Mouse (Mus musculus): ENCODE data around the gene Mst1. TPM values are rescaled to one million over a fixed set of nuclear protein-coding genes. Genes with fewer than 3 reads are reported as not detected.

Gene Mst1
- polyA plus RNA-seq, 1 experiment from 2014 or later = 0.31 TPM

GRCm38 (mm10) chr9:108049016-108049455 is 31.2 kb upstream of the Mst1 start, which contains the start of gene Gmppb:
Gene Gmppb (plus strand): TSS chr9:108049242.
- H3K27ac ChIP-seq (replicated peaks; ENCODE audit: low read depth, low read length) = no peak within 1 kb of the TSS; the same call in 1 of the 2 replicates
- H3K27me3 ChIP-seq (ENCODE audit: control insufficient read depth, insufficient read depth, low read length) = no peaks in the 10 kb centered on the region
- peaks cover 9% of the 10 kb centered on the region for H3K36me3 ChIP-seq (replicated peaks; ENCODE audit: control insufficient read depth, insufficient read depth, low read depth, low read length)
- peak within 1 kb of the TSS; percentile 78 for H3K9ac ChIP-seq (replicated peaks; ENCODE audit: low read length)
- ATAC-seq (replicated peaks; ENCODE audit: insufficient number of reproducible peaks, low FRiP score, low TSS enrichment, low read depth) (peak; percentile 91), DNase-seq (ENCODE audit: low spot score) (peak; percentile 98)
- no peaks in the 10 kb centered on the region for H3K4me1 ChIP-seq (ENCODE audit: control insufficient read depth, insufficient read depth, low read length)
- peak within 1 kb of the TSS; percentile 89 for H3K4me2 ChIP-seq (ENCODE audit: low read depth, low read length)
- under 1% methylated on average over 39 of the region's 39 CpGs for WGBS
- no peaks in the 10 kb centered on the region for H3K9me3 ChIP-seq (replicated peaks; ENCODE audit: control insufficient read depth, low read length)
- peak within 1 kb of the TSS; percentile 72 for H3K4me3 ChIP-seq (ENCODE audit: low read depth, low read length)

- peaks cover 9% of the 10 kb centered on the region for H3K36me3 ChIP-seq (replicated peaks; ENCODE audit: control insufficient read depth, insufficient read depth, low read depth, low read length)
- no peak overlapping the region for H3K27ac ChIP-seq (replicated peaks; ENCODE audit: low read depth, low read length)
- H3K4me2 ChIP-seq (ENCODE audit: low read depth, low read length) = peak overlapping the region; percentile 89
- ATAC-seq (replicated peaks; ENCODE audit: insufficient number of reproducible peaks, low FRiP score, low TSS enrichment, low read depth) = peak; percentile 3; the same call in 1 of the 2 replicates
- peak overlapping the region; percentile 72 for H3K4me3 ChIP-seq (ENCODE audit: low read depth, low read length)
- H3K4me1 ChIP-seq (ENCODE audit: control insufficient read depth, insufficient read depth, low read length) = no peaks in the 10 kb centered on the region
- H3K9ac ChIP-seq (replicated peaks; ENCODE audit: low read length) = peak overlapping the region; percentile 78
- WGBS = 43% methylated on average over 15 of the region's 15 CpGs
- H3K27me3 ChIP-seq (ENCODE audit: control insufficient read depth, insufficient read depth, low read length) = no peaks in the 10 kb centered on the region
- DNase-seq (ENCODE audit: low spot score) = peak; percentile 17
- H3K9me3 ChIP-seq (replicated peaks; ENCODE audit: control insufficient read depth, low read length) = no peaks in the 10 kb centered on the region
Measured at GRCm38 (mm10) chr9:108049561-108050251, 30.5 kb upstream of the Mst1 start.

GRCm38 (mm10) chr9:108051184-108051930 is 28.9 kb upstream of the Mst1 start:
- Histone ChIP-seq H3K36me3 (replicated peaks; ENCODE audit: control insufficient read depth, insufficient read depth, low read depth, low read length) (peaks cover 4% of the 10 kb centered on the region), H3K4me3 (ENCODE audit: low read depth, low read length) (no peak overlapping the region), H3K4me1 (ENCODE audit: control insufficient read depth, insufficient read depth, low read length) (no peaks in the 10 kb centered on the region), H3K27me3 (ENCODE audit: control insufficient read depth, insufficient read depth, low read length) (no peaks in the 10 kb centered on the region), H3K9ac (replicated peaks; ENCODE audit: low read length) (no peak overlapping the region), H3K9me3 (replicated peaks; ENCODE audit: control insufficient read depth, low read length) (no peaks in the 10 kb centered on the region), H3K4me2 (ENCODE audit: low read depth, low read length) (no peak overlapping the region), H3K27ac (replicated peaks; ENCODE audit: low read depth, low read length) (no peak overlapping the region)
- no peak for DNase-seq (ENCODE audit: low spot score)
- WGBS = 92% methylated on average over 15 of the region's 15 CpGs
- ATAC-seq (replicated peaks; ENCODE audit: insufficient number of reproducible peaks, low FRiP score, low TSS enrichment, low read depth) = no peak

- Histone ChIP-seq H3K27ac (replicated peaks; ENCODE audit: low read depth, low read length) (no peak overlapping the region), H3K36me3 (replicated peaks; ENCODE audit: control insufficient read depth, insufficient read depth, low read depth, low read length) (no peaks in the 10 kb centered on the region; the same call in none of the 2 replicates), H3K9ac (replicated peaks; ENCODE audit: low read length) (no peak overlapping the region), H3K4me1 (ENCODE audit: control insufficient read depth, insufficient read depth, low read length) (no peaks in the 10 kb centered on the region), H3K4me2 (ENCODE audit: low read depth, low read length) (no peak overlapping the region), H3K9me3 (replicated peaks; ENCODE audit: control insufficient read depth, low read length) (no peaks in the 10 kb centered on the region), H3K4me3 (ENCODE audit: low read depth, low read length) (no peak overlapping the region), H3K27me3 (ENCODE audit: control insufficient read depth, insufficient read depth, low read length) (no peaks in the 10 kb centered on the region)
- 87% methylated on average over 4 of the region's 4 CpGs for WGBS
- DNase-seq (ENCODE audit: low spot score) = no peak
- ATAC-seq (replicated peaks; ENCODE audit: insufficient number of reproducible peaks, low FRiP score, low TSS enrichment, low read depth) = no peak
Measured at GRCm38 (mm10) chr9:108051931-108052220, 28.4 kb upstream of the Mst1 start.

- H3K4me2 ChIP-seq (ENCODE audit: low read depth, low read length) = no peak overlapping the region; the same call in 1 of the 2 replicates
- no peaks in the 10 kb centered on the region for H3K4me1 ChIP-seq (ENCODE audit: control insufficient read depth, insufficient read depth, low read length)
- H3K9ac ChIP-seq (replicated peaks; ENCODE audit: low read length) = no peak overlapping the region; the same call in 1 of the 2 replicates
- H3K9me3 ChIP-seq (replicated peaks; ENCODE audit: control insufficient read depth, low read length) = no peaks in the 10 kb centered on the region
- no peak overlapping the region for H3K4me3 ChIP-seq (ENCODE audit: low read depth, low read length)
- H3K27ac ChIP-seq (replicated peaks; ENCODE audit: low read depth, low read length) = no peak overlapping the region
- no peaks in the 10 kb centered on the region for H3K27me3 ChIP-seq (ENCODE audit: control insufficient read depth, insufficient read depth, low read length)
- H3K36me3 ChIP-seq (replicated peaks; ENCODE audit: control insufficient read depth, insufficient read depth, low read depth, low read length) = no peaks in the 10 kb centered on the region; the same call in 1 of the 2 replicates
- 70% methylated on average over 7 of the region's 7 CpGs for WGBS
- ATAC-seq (replicated peaks; ENCODE audit: insufficient number of reproducible peaks, low FRiP score, low TSS enrichment, low read depth) (no peak), DNase-seq (ENCODE audit: low spot score) (no peak)
Measured at GRCm38 (mm10) chr9:108052411-108052810, 27.8 kb upstream of the Mst1 start.

- Histone ChIP-seq H3K4me2 (ENCODE audit: low read depth, low read length) (no peak within 1 kb of the TSS; the same call in 1 of the 2 replicates), H3K9me3 (replicated peaks; ENCODE audit: control insufficient read depth, low read length) (no peaks in the 10 kb centered on the region), H3K27ac (replicated peaks; ENCODE audit: low read depth, low read length) (no peak within 1 kb of the TSS), H3K9ac (replicated peaks; ENCODE audit: low read length) (no peak within 1 kb of the TSS; the same call in 1 of the 2 replicates), H3K4me3 (ENCODE audit: low read depth, low read length) (no peak within 1 kb of the TSS), H3K4me1 (ENCODE audit: control insufficient read depth, insufficient read depth, low read length) (no peaks in the 10 kb centered on the region), H3K27me3 (ENCODE audit: control insufficient read depth, insufficient read depth, low read length) (no peaks in the 10 kb centered on the region), H3K36me3 (replicated peaks; ENCODE audit: control insufficient read depth, insufficient read depth, low read depth, low read length) (no peaks in the 10 kb centered on the region; the same call in 1 of the 2 replicates)
- 56% methylated on average over 20 of the region's 20 CpGs for WGBS
- ATAC-seq (replicated peaks; ENCODE audit: insufficient number of reproducible peaks, low FRiP score, low TSS enrichment, low read depth) = peak; percentile 16; the same call in 1 of the 2 replicates
- DNase-seq (ENCODE audit: low spot score) = peak; percentile 98
Measured at GRCm38 (mm10) chr9:108052885-108053664, 27.2 kb upstream of the Mst1 start, which contains the start of gene Amigo3. Gene Amigo3 (plus strand): TSS chr9:108053159.

GRCm38 (mm10) chr9:108053665-108054225 is 26.5 kb upstream of the Mst1 start:
- ATAC-seq (replicated peaks; ENCODE audit: insufficient number of reproducible peaks, low FRiP score, low TSS enrichment, low read depth) = no peak
- Histone ChIP-seq H3K4me2 (ENCODE audit: low read depth, low read length) (no peak overlapping the region), H3K9ac (replicated peaks; ENCODE audit: low read length) (no peak overlapping the region), H3K9me3 (replicated peaks; ENCODE audit: control insufficient read depth, low read length) (no peaks in the 10 kb centered on the region), H3K4me1 (ENCODE audit: control insufficient read depth, insufficient read depth, low read length) (no peaks in the 10 kb centered on the region), H3K27ac (replicated peaks; ENCODE audit: low read depth, low read length) (no peak overlapping the region), H3K36me3 (replicated peaks; ENCODE audit: control insufficient read depth, insufficient read depth, low read depth, low read length) (no peaks in the 10 kb centered on the region; the same call in 1 of the 2 replicates), H3K4me3 (ENCODE audit: low read depth, low read length) (no peak overlapping the region), H3K27me3 (ENCODE audit: control insufficient read depth, insufficient read depth, low read length) (no peaks in the 10 kb centered on the region)
- WGBS = 93% methylated on average over 15 of the region's 15 CpGs
- no peak for DNase-seq (ENCODE audit: low spot score)

Data from embryonic facial prominence, embryonic 11.5 days (tissue).